Mouse (Mus musculus): ENCODE results near the gene Olfr523. TPM values are rescaled to one million over a fixed set of nuclear protein-coding genes. Genes with fewer than 3 reads are reported as not detected.

The Olfr523 gene
- polyA plus RNA-seq, 1 experiment from 2014 or later, result not detected

GRCm38 (mm10) chr7:140196002-140196401 is 23.0 kb downstream of the Olfr523 start:
- Histone ChIP-seq H3K4me2 (replicated peaks; ENCODE audit: low read depth) (no peak overlapping the region), H3K9ac (ENCODE audit: low read length) (no peak overlapping the region), H3K27me3 (ENCODE audit: control insufficient read depth, insufficient read depth, low read length) (no peaks in the 10 kb centered on the region), H3K9me3 (ENCODE audit: control insufficient read depth, low read length) (no peaks in the 10 kb centered on the region), H3K36me3 (ENCODE audit: control insufficient read depth, insufficient read depth, low read length) (no peaks in the 10 kb centered on the region), H3K4me1 (replicated peaks; ENCODE audit: control insufficient read depth, insufficient read depth) (no peaks in the 10 kb centered on the region), H3K27ac (replicated peaks) (no peak overlapping the region), H3K4me3 (ENCODE audit: low read depth, low read length) (no peak overlapping the region)
- DNase-seq (ENCODE audit: low spot score) (no peak), ATAC-seq (ENCODE audit: low FRiP score, low TSS enrichment) (no peak)
- 72% methylated on average over 8 of the region's 8 CpGs for WGBS
- no peak for TF ChIP-seq EP300 (optimal IDR thresholded peaks at IDR 0.05)
- no peak for TF ChIP-seq CTCF (IDR thresholded peaks at IDR 0.05; ENCODE audit: low read depth)

- Histone ChIP-seq H3K9ac (ENCODE audit: low read length) (no peak overlapping the region), H3K9me3 (ENCODE audit: control insufficient read depth, low read length) (no peaks in the 10 kb centered on the region), H3K4me1 (replicated peaks; ENCODE audit: control insufficient read depth, insufficient read depth) (no peaks in the 10 kb centered on the region), H3K4me2 (replicated peaks; ENCODE audit: low read depth) (no peak overlapping the region), H3K4me3 (ENCODE audit: low read depth, low read length) (no peak overlapping the region), H3K27me3 (ENCODE audit: control insufficient read depth, insufficient read depth, low read length) (no peaks in the 10 kb centered on the region), H3K36me3 (ENCODE audit: control insufficient read depth, insufficient read depth, low read length) (no peaks in the 10 kb centered on the region), H3K27ac (replicated peaks) (no peak overlapping the region)
- TF ChIP-seq EP300 (optimal IDR thresholded peaks at IDR 0.05) (no peak), CTCF (IDR thresholded peaks at IDR 0.05; ENCODE audit: low read depth) (no peak)
- no peak for ATAC-seq (ENCODE audit: low FRiP score, low TSS enrichment)
- WGBS, result 84% methylated on average over 4 of the region's 4 CpGs
- DNase-seq (ENCODE audit: low spot score), result no peak
Measured at GRCm38 (mm10) chr7:140201090-140201489, 28.1 kb downstream of the Olfr523 start.

- no peak for DNase-seq (ENCODE audit: low spot score)
- no peaks in the 10 kb centered on the region for H3K27me3 ChIP-seq (ENCODE audit: control insufficient read depth, insufficient read depth, low read length)
- no peak within 1 kb of the TSS for H3K4me2 ChIP-seq (replicated peaks; ENCODE audit: low read depth)
- H3K4me1 ChIP-seq (replicated peaks; ENCODE audit: control insufficient read depth, insufficient read depth), result no peaks in the 10 kb centered on the region
- H3K27ac ChIP-seq (replicated peaks), result no peak within 1 kb of the TSS
- H3K36me3 ChIP-seq (ENCODE audit: control insufficient read depth, insufficient read depth, low read length), result no peaks in the 10 kb centered on the region
- TF ChIP-seq CTCF (IDR thresholded peaks at IDR 0.05; ENCODE audit: low read depth) (no peak), EP300 (optimal IDR thresholded peaks at IDR 0.05) (no peak)
- H3K9me3 ChIP-seq (ENCODE audit: control insufficient read depth, low read length), result no peaks in the 10 kb centered on the region
- no peak for ATAC-seq (ENCODE audit: low FRiP score, low TSS enrichment)
- H3K4me3 ChIP-seq (ENCODE audit: low read depth, low read length), result no peak within 1 kb of the TSS
- H3K9ac ChIP-seq (ENCODE audit: low read length), result no peak within 1 kb of the TSS
Measured at GRCm38 (mm10) chr7:140205864-140206263, 32.8 kb downstream of the Olfr523 start, which contains the start of gene Olfr524. Olfr524 (minus strand) TSS chr7:140205964.

- Histone ChIP-seq H3K27me3 (ENCODE audit: control insufficient read depth, insufficient read depth, low read length) (no peaks in the 10 kb centered on the region), H3K9ac (ENCODE audit: low read length) (no peak overlapping the region), H3K27ac (replicated peaks) (no peak overlapping the region), H3K4me1 (replicated peaks; ENCODE audit: control insufficient read depth, insufficient read depth) (no peaks in the 10 kb centered on the region), H3K9me3 (ENCODE audit: control insufficient read depth, low read length) (no peaks in the 10 kb centered on the region), H3K4me2 (replicated peaks; ENCODE audit: low read depth) (no peak overlapping the region), H3K4me3 (ENCODE audit: low read depth, low read length) (no peak overlapping the region), H3K36me3 (ENCODE audit: control insufficient read depth, insufficient read depth, low read length) (no peaks in the 10 kb centered on the region)
- ATAC-seq (ENCODE audit: low FRiP score, low TSS enrichment), result no peak
- TF ChIP-seq CTCF (IDR thresholded peaks at IDR 0.05; ENCODE audit: low read depth) (no peak), EP300 (optimal IDR thresholded peaks at IDR 0.05) (no peak)
- 75% methylated on average over 3 of the region's 3 CpGs for WGBS
- no peak for DNase-seq (ENCODE audit: low spot score)
Measured at GRCm38 (mm10) chr7:140206904-140207303, 33.9 kb downstream of the Olfr523 start.

- no peaks in the 10 kb centered on the region for H3K4me1 ChIP-seq (replicated peaks; ENCODE audit: control insufficient read depth, insufficient read depth)
- DNase-seq (ENCODE audit: low spot score) (no peak), ATAC-seq (ENCODE audit: low FRiP score, low TSS enrichment) (no peak)
- no peaks in the 10 kb centered on the region for H3K36me3 ChIP-seq (ENCODE audit: control insufficient read depth, insufficient read depth, low read length)
- H3K9ac ChIP-seq (ENCODE audit: low read length), result no peak overlapping the region
- H3K4me3 ChIP-seq (ENCODE audit: low read depth, low read length), result no peak overlapping the region
- WGBS, result 56% methylated on average over 8 of the region's 8 CpGs
- H3K9me3 ChIP-seq (ENCODE audit: control insufficient read depth, low read length), result no peaks in the 10 kb centered on the region
- H3K27ac ChIP-seq (replicated peaks), result no peak overlapping the region
- H3K27me3 ChIP-seq (ENCODE audit: control insufficient read depth, insufficient read depth, low read length), result no peaks in the 10 kb centered on the region
- no peak overlapping the region for H3K4me2 ChIP-seq (replicated peaks; ENCODE audit: low read depth)
- TF ChIP-seq CTCF (IDR thresholded peaks at IDR 0.05; ENCODE audit: low read depth) (no peak), EP300 (optimal IDR thresholded peaks at IDR 0.05) (no peak)
Measured at GRCm38 (mm10) chr7:140208153-140208552, 35.1 kb downstream of the Olfr523 start.

- Histone ChIP-seq H3K27me3 (ENCODE audit: control insufficient read depth, insufficient read depth, low read length) (no peaks in the 10 kb centered on the region), H3K4me2 (replicated peaks; ENCODE audit: low read depth) (no peak overlapping the region), H3K36me3 (ENCODE audit: control insufficient read depth, insufficient read depth, low read length) (no peaks in the 10 kb centered on the region), H3K4me3 (ENCODE audit: low read depth, low read length) (no peak overlapping the region), H3K27ac (replicated peaks) (no peak overlapping the region), H3K9me3 (ENCODE audit: control insufficient read depth, low read length) (no peaks in the 10 kb centered on the region), H3K4me1 (replicated peaks; ENCODE audit: control insufficient read depth, insufficient read depth) (no peaks in the 10 kb centered on the region), H3K9ac (ENCODE audit: low read length) (no peak overlapping the region)
- 59% methylated on average over 3 of the region's 3 CpGs for WGBS
- TF ChIP-seq CTCF (IDR thresholded peaks at IDR 0.05; ENCODE audit: low read depth) (no peak), EP300 (optimal IDR thresholded peaks at IDR 0.05) (no peak)
- DNase-seq (ENCODE audit: low spot score) (no peak), ATAC-seq (ENCODE audit: low FRiP score, low TSS enrichment) (no peak)
Measured at GRCm38 (mm10) chr7:140208677-140209076, 35.7 kb downstream of the Olfr523 start.
